Mouse (Mus musculus): Measurements from ENCODE around the gene Gm42906.

- TF ChIP-seq GATA1 (IDR thresholded peaks at IDR 0.05; ENCODE audit: low read length), result no peak
- no peak for TF ChIP-seq TAL1 (IDR thresholded peaks at IDR 0.05; ENCODE audit: low read length)
Observed at GRCm38 (mm10) chr5:151085749-151086148, 342.2 kb downstream of the Gm42906 start.
